Mouse (Mus musculus) embryonic facial prominence, embryonic 14.5 days (tissue): ENCODE measurements at regions not wholly inside any gene's neighbourhood (a gene's known extent, or its start where the extent isn't known, plus 50 kb on each side); places are given as distances from the start of the nearest gene placed in this dataset.
A peak's percentile ranks its signal among the peaks of the same experiment; 100 is the strongest.

Experiments
- ATAC-seq: fragments of 200-750 bp; cut with Nextera tagmentation; 2 replicates; pipeline ENCODE4 v1.8.0; 2017; ENCODE audit warnings: low read depth, moderate number of reproducible peaks, moderate TSS enrichment
- DNase-seq: peaks from one replicate; pipeline ENCODE4 v3.0.0-alpha.2; 2015; ENCODE audit warnings: low spot score
- H3K27ac ChIP-seq: fragments of 300-500 bp; sonication (generic); replicated peaks from 2 replicates; pipeline ENCODE4 v1.5.1; 2014; ENCODE audit warnings: low read depth, mild to moderate bottlenecking, low read length, moderate library complexity
- H3K27me3 ChIP-seq: fragments of 300-500 bp; sonication (generic); replicated peaks from 2 replicates; pipeline ENCODE4 v1.6.1; 2014; ENCODE audit warnings: low read length; ENCODE audit not compliant: control insufficient read depth, insufficient read depth
- H3K36me3 ChIP-seq: fragments of 300-500 bp; sonication (generic); 2 replicates; pipeline ENCODE4 v1.6.1; 2014; ENCODE audit warnings: low read length, mixed read lengths; ENCODE audit not compliant: control insufficient read depth, insufficient read depth
- H3K4me1 ChIP-seq: fragments of 300-500 bp; sonication (generic); 2 replicates; pipeline ENCODE4 v1.6.1; 2014; ENCODE audit warnings: antibody characterized with exemption, low read length; ENCODE audit not compliant: control insufficient read depth, insufficient read depth
- H3K4me2 ChIP-seq: fragments of 300-500 bp; sonication (generic); 2 replicates; pipeline ENCODE4 v1.6.1; 2014; ENCODE audit warnings: low read depth, mild to moderate bottlenecking, low read length, moderate library complexity, mixed read lengths
- H3K4me3 ChIP-seq: fragments of 300-500 bp; sonication (generic); 2 replicates; pipeline ENCODE4 v1.5.1; 2014; ENCODE audit warnings: low read depth, mild to moderate bottlenecking, low read length
- H3K9ac ChIP-seq: fragments of 300-500 bp; sonication (generic); 2 replicates; pipeline ENCODE4 v1.6.1; 2014; ENCODE audit warnings: low read depth, mild to moderate bottlenecking, low read length, moderate library complexity, mixed read lengths
- H3K9me3 ChIP-seq: fragments of 300-500 bp; sonication (generic); 2 replicates; pipeline ENCODE4 v1.6.1; 2016; ENCODE audit warnings: low read length; ENCODE audit not compliant: control insufficient read depth
- WGBS: fragments of 180-500 bp; shearing (Covaris S2); extraction: QIAGEN DNeasy Blood & Tissue Kit; methylation state at CpG from one replicate; pipeline ENCODE4 v1.1.7; 2014; 5-methylcytosine and 5-hydroxymethylcytosine counted together

- no peak for ATAC-seq
- H3K9me3 ChIP-seq, result no peaks in the 10 kb centered on the region
- peak; percentile 8 for DNase-seq
- H3K4me1 ChIP-seq, result no peaks in the 10 kb centered on the region
- 80% methylated on average over 6 of the region's 6 CpGs for WGBS
- no peak overlapping the region for H3K4me2 ChIP-seq
- H3K4me3 ChIP-seq, result no peak overlapping the region
- H3K9ac ChIP-seq, result no peak overlapping the region
- no peaks in the 10 kb centered on the region for H3K36me3 ChIP-seq
- no peak overlapping the region for H3K27ac ChIP-seq
- no peaks in the 10 kb centered on the region for H3K27me3 ChIP-seq
Measured at GRCm38 (mm10) chr7:66532596-66532995, 105.3 kb upstream of the Aldh1a3 start.

- Histone ChIP-seq H3K27me3 (no peaks in the 10 kb centered on the region), H3K9me3 (no peaks in the 10 kb centered on the region), H3K27ac (no peak overlapping the region), H3K36me3 (no peaks in the 10 kb centered on the region), H3K9ac (no peak overlapping the region), H3K4me2 (no peak overlapping the region), H3K4me3 (no peak overlapping the region), H3K4me1 (no peaks in the 10 kb centered on the region)
- ATAC-seq (no peak), DNase-seq (peak; percentile 13)
- 77% methylated on average over 8 of the region's 8 CpGs for WGBS
Measured at GRCm38 (mm10) chr7:66532048-66532447, 104.7 kb upstream of the Aldh1a3 start.

GRCm38 (mm10) chr7:66531111-66531510 is 103.8 kb upstream of the Aldh1a3 start:
- no peak; the same call in 1 of the 2 replicates for ATAC-seq
- no peaks in the 10 kb centered on the region for H3K9me3 ChIP-seq
- no peaks in the 10 kb centered on the region for H3K4me1 ChIP-seq
- no peak overlapping the region for H3K4me2 ChIP-seq
- no peak overlapping the region for H3K9ac ChIP-seq
- H3K27ac ChIP-seq, result no peak overlapping the region
- no peaks in the 10 kb centered on the region for H3K27me3 ChIP-seq
- H3K36me3 ChIP-seq, result no peaks in the 10 kb centered on the region
- H3K4me3 ChIP-seq, result no peak overlapping the region
- WGBS, result 32% methylated on average over 7 of the region's 7 CpGs
- peak; percentile 49 for DNase-seq

DNA sequence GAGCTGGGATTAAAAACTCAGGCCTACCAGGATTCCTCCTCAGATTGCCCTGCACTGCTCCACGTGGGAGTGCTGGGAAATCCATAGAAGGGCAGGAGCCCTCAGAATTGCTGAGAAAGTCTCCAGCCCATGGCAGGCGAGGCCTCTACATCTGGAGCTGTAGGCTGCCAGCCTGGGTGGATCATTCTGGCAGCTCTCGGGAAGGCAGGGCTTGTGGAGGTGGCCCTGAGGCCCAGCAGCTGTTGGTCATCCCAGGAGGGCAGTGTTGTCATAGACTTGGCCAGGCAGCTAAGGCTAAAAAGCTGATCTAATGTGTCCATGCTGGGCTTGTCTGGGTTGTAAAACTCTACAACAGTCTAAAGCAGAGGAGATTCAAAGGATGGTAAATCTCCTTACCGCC is 101.6 kb upstream of the Aldh1a3 start:
- Histone ChIP-seq H3K9ac (no peak overlapping the region), H3K4me3 (no peak overlapping the region), H3K27ac (no peak overlapping the region), H3K4me1 (peaks cover 3% of the 10 kb centered on the region; the same call in 1 of the 2 replicates), H3K36me3 (no peaks in the 10 kb centered on the region), H3K4me2 (no peak overlapping the region), H3K27me3 (no peaks in the 10 kb centered on the region), H3K9me3 (no peaks in the 10 kb centered on the region)
- no peak for ATAC-seq
- DNase-seq, result no peak
- 73% methylated on average over 4 of the region's 4 CpGs for WGBS

GRCm38 (mm10) chr7:66523959-66524358 is 96.6 kb upstream of the Aldh1a3 start:
- 38% methylated on average over 7 of the region's 7 CpGs for WGBS
- H3K9me3 ChIP-seq, result no peaks in the 10 kb centered on the region
- no peaks in the 10 kb centered on the region for H3K36me3 ChIP-seq
- H3K4me3 ChIP-seq, result no peak overlapping the region
- DNase-seq (peak; percentile 14), ATAC-seq (no peak)
- H3K27ac ChIP-seq, result no peak overlapping the region
- no peak overlapping the region for H3K4me2 ChIP-seq
- H3K4me1 ChIP-seq, result peaks cover 3% of the 10 kb centered on the region; the same call in 1 of the 2 replicates
- H3K27me3 ChIP-seq, result no peaks in the 10 kb centered on the region
- no peak overlapping the region for H3K9ac ChIP-seq

GRCm38 (mm10) chr7:66521522-66521921 is 94.2 kb upstream of the Aldh1a3 start:
- H3K4me3 ChIP-seq, result no peak overlapping the region
- no peaks in the 10 kb centered on the region for H3K27me3 ChIP-seq
- no peak overlapping the region for H3K4me2 ChIP-seq
- H3K36me3 ChIP-seq, result no peaks in the 10 kb centered on the region
- ATAC-seq, result no peak
- no peak overlapping the region for H3K9ac ChIP-seq
- no peak overlapping the region for H3K27ac ChIP-seq
- WGBS, result 85% methylated on average over 2 of the region's 2 CpGs
- H3K4me1 ChIP-seq, result peaks cover 3% of the 10 kb centered on the region; the same call in 1 of the 2 replicates
- no peak for DNase-seq
- no peaks in the 10 kb centered on the region for H3K9me3 ChIP-seq

GRCm38 (mm10) chr7:66516143-66516542 is 88.8 kb upstream of the Aldh1a3 start:
- DNase-seq (peak; percentile 22), ATAC-seq (no peak)
- 45% methylated on average over 4 of the region's 4 CpGs for WGBS
- Histone ChIP-seq H3K4me2 (no peak overlapping the region), H3K9me3 (peaks cover 15% of the 10 kb centered on the region; the same call in 1 of the 2 replicates), H3K27me3 (no peaks in the 10 kb centered on the region), H3K36me3 (no peaks in the 10 kb centered on the region), H3K4me1 (no peaks in the 10 kb centered on the region), H3K4me3 (no peak overlapping the region), H3K27ac (no peak overlapping the region), H3K9ac (no peak overlapping the region)

GRCm38 (mm10) chr7:66513411-66513810 is 86.1 kb upstream of the Aldh1a3 start:
- no peak overlapping the region for H3K4me3 ChIP-seq
- H3K36me3 ChIP-seq, result no peaks in the 10 kb centered on the region
- H3K4me1 ChIP-seq, result no peaks in the 10 kb centered on the region
- ATAC-seq (no peak), DNase-seq (no peak)
- no peak overlapping the region for H3K27ac ChIP-seq
- peaks cover 15% of the 10 kb centered on the region; the same call in 1 of the 2 replicates for H3K9me3 ChIP-seq
- H3K9ac ChIP-seq, result no peak overlapping the region
- no peak overlapping the region for H3K4me2 ChIP-seq
- H3K27me3 ChIP-seq, result no peaks in the 10 kb centered on the region
- 50% methylated on average over 3 of the region's 3 CpGs for WGBS

- H3K9me3 ChIP-seq, result peaks cover 9% of the 10 kb centered on the region
- H3K9ac ChIP-seq, result no peak overlapping the region
- no peaks in the 10 kb centered on the region; the same call in 1 of the 2 replicates for H3K4me1 ChIP-seq
- H3K27ac ChIP-seq, result 0 out of 2 replicates have a peak overlapping the region, but pooled peaks have one; percentile 5
- DNase-seq, result no peak
- no peak overlapping the region for H3K4me2 ChIP-seq
- WGBS, result 78% methylated on average over 2 of the region's 2 CpGs
- no peaks in the 10 kb centered on the region for H3K27me3 ChIP-seq
- no peaks in the 10 kb centered on the region for H3K36me3 ChIP-seq
- no peak for ATAC-seq
- no peak overlapping the region for H3K4me3 ChIP-seq
Measured at GRCm38 (mm10) chr7:66505734-66506133, 78.4 kb upstream of the Aldh1a3 start.
